Mouse (Mus musculus) liver, embryonic 15.5 days (tissue): ENCODE measurements around the gene 9630041A04Rik. TPM values are rescaled to one million over a fixed set of nuclear protein-coding genes. Genes with fewer than 3 reads are reported as not detected.

Source experiments
- ATAC-seq: fragments of 200-750 bp; cut with Nextera tagmentation; 2 replicates; pipeline ENCODE4 v1.8.0; 2017; ENCODE audit warnings: moderate number of reproducible peaks, mild to moderate bottlenecking, moderate library complexity; ENCODE audit not compliant: insufficient read depth
- H3K27ac ChIP-seq: fragments of 300-500 bp; sonication (generic); replicated peaks from 2 replicates; pipeline ENCODE4 v1.5.1; 2015; ENCODE audit warnings: mild to moderate bottlenecking, inconsistent platforms
- H3K27me3 ChIP-seq: fragments of 300-500 bp; sonication (generic); 2 replicates; pipeline ENCODE4 v1.6.1; 2015; ENCODE audit warnings: mild to moderate bottlenecking, inconsistent platforms
- H3K36me3 ChIP-seq: fragments of 300-500 bp; sonication (generic); replicated peaks from 2 replicates; pipeline ENCODE4 v1.6.1; 2015; ENCODE audit warnings: moderate library complexity, mild to moderate bottlenecking, inconsistent platforms
- H3K4me1 ChIP-seq: fragments of 300-500 bp; sonication (generic); replicated peaks from 2 replicates; pipeline ENCODE4 v1.6.1; 2015; ENCODE audit warnings: inconsistent platforms
- H3K4me2 ChIP-seq: fragments of 300-500 bp; sonication (generic); 2 replicates; pipeline ENCODE4 v1.6.1; 2015; ENCODE audit warnings: moderate library complexity, mild to moderate bottlenecking, inconsistent platforms
- H3K4me3 ChIP-seq: fragments of 300-500 bp; sonication (generic); replicated peaks from 2 replicates; pipeline ENCODE4 v1.5.1; 2015; ENCODE audit warnings: mild to moderate bottlenecking, inconsistent platforms
- H3K9ac ChIP-seq: fragments of 300-500 bp; sonication (generic); 2 replicates; pipeline ENCODE4 v1.6.1; 2015; ENCODE audit warnings: moderate library complexity, mild to moderate bottlenecking, inconsistent platforms
- H3K9me3 ChIP-seq: fragments of 300-500 bp; sonication (generic); replicated peaks from 2 replicates; pipeline ENCODE4 v1.6.1; 2016; ENCODE audit warnings: inconsistent platforms
- WGBS: fragments of 180-500 bp; shearing (Covaris S2); methylation state at CpG from one replicate; pipeline ENCODE4 v1.1.7; 2015; ENCODE audit warnings: mixed read lengths; ENCODE audit not compliant: insufficient replicate concordance; 5-methylcytosine and 5-hydroxymethylcytosine counted together
- polyA plus RNA-seq: library from polyadenylated mRNA; unstranded; fragments of >200 nt; fragmentation: Nextera tagmentation; extraction: Ambion mirVana; gene quantifications from 2 replicates; pipeline ENCODE4 v1.2.1, GENCODE M21; 2015

Gene 9630041A04Rik
- polyA plus RNA-seq, 1 experiment from 2014 or later = not detected

DNA sequence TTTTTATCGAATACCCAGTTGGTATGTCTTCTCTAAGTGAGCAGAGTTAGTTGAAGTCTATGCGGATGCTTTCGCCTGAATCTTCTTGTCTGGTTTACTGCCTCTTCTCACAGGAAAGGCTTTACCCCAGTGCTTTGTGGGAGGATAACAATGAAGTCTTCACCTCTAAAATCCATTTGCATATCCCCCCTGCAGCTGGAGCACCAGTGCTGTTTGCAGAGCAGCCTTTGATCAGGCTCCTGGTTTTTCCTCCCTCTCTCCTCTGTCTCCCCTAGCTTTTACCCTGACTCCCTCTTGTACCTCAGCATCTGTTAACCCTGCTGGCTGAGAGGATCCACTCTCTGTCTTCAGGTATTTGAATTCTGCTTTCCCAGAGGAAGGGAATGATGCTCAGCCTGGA is 88.5 kb downstream of the 9630041A04Rik start:
- H3K36me3 ChIP-seq = no peaks in the 10 kb centered on the region
- no peak overlapping the region for H3K27ac ChIP-seq
- no peak overlapping the region for H3K4me2 ChIP-seq
- peaks cover 14% of the 10 kb centered on the region; the same call in 1 of the 2 replicates for H3K4me1 ChIP-seq
- H3K4me3 ChIP-seq = no peak overlapping the region
- no peak for ATAC-seq
- 20% methylated on average over 3 of the region's 3 CpGs for WGBS
- H3K27me3 ChIP-seq = no peaks in the 10 kb centered on the region
- no peak overlapping the region for H3K9ac ChIP-seq
- no peaks in the 10 kb centered on the region for H3K9me3 ChIP-seq

DNA sequence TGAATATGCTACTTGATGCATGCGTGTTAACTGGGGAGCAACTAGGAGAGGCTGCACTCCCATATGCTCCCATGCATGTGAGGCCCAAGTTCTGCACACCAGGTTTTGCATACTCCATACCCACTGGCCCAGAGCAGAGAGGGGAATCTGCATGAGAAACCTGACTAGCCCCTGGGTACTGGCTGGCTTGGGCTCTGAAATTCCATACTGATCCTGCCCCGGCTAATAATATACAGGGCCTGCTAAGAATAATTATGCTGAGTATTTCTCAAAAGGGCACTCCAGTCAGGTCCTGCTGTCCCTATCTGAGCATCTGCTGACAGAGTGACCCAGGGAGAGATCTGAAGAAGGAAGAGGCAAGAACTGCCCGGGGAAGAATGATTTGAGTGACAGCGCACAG is 92.9 kb downstream of the 9630041A04Rik start:
- no peaks in the 10 kb centered on the region for H3K4me1 ChIP-seq
- WGBS = 61% methylated on average over 4 of the region's 4 CpGs
- H3K4me2 ChIP-seq = no peak overlapping the region
- H3K27me3 ChIP-seq = 0 out of 2 replicates have a peak, but pooled peaks cover 2% of the 10 kb centered on the region
- no peak overlapping the region for H3K9ac ChIP-seq
- no peak for ATAC-seq
- no peak overlapping the region for H3K4me3 ChIP-seq
- no peak overlapping the region for H3K27ac ChIP-seq
- no peaks in the 10 kb centered on the region for H3K36me3 ChIP-seq
- no peaks in the 10 kb centered on the region for H3K9me3 ChIP-seq

DNA sequence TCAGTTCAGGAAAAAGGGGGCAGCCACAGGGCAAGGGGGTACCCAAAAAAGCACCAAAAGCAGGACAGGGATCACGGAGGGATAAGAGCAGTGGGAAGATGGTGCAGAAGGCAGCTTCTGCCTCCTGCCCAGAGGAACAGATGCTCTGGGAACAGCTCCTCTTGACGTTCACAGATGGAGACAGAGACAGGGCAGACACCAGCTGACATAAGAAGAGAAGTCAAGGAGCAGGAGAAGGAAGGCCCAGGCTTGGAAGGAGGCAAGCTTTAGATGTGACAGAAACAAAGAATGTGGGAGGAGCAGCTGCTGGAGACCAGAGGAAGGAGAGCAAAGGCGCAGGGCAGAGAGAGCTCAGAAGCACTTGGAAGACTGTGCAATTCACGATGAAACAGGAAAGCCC is 94.6 kb downstream of the 9630041A04Rik start:
- WGBS = 29% methylated on average over 4 of the region's 4 CpGs
- H3K27ac ChIP-seq = no peak overlapping the region
- H3K36me3 ChIP-seq = no peaks in the 10 kb centered on the region

GRCm38 (mm10) chr9:101971806-101972205 is 110.2 kb downstream of the 9630041A04Rik start:
- no peaks in the 10 kb centered on the region for H3K9me3 ChIP-seq
- ATAC-seq = no peak
- peaks cover 8% of the 10 kb centered on the region for H3K27me3 ChIP-seq
- no peaks in the 10 kb centered on the region for H3K36me3 ChIP-seq
- H3K4me2 ChIP-seq = no peak overlapping the region
- H3K27ac ChIP-seq = no peak overlapping the region
- H3K4me3 ChIP-seq = no peak overlapping the region
- no peak overlapping the region for H3K9ac ChIP-seq
- H3K4me1 ChIP-seq = no peaks in the 10 kb centered on the region
- WGBS = 15% methylated on average over 6 of the region's 6 CpGs

More for the DNA sequence above, 94.6 kb downstream of the 9630041A04Rik start:
- Histone ChIP-seq H3K4me1 (no peaks in the 10 kb centered on the region), H3K4me2 (no peak overlapping the region), H3K9me3 (no peaks in the 10 kb centered on the region), H3K27me3 (0 out of 2 replicates have a peak, but pooled peaks cover 2% of the 10 kb centered on the region), H3K9ac (no peak overlapping the region), H3K4me3 (no peak overlapping the region)
- no peak for ATAC-seq

- Histone ChIP-seq H3K9me3 (no peaks in the 10 kb centered on the region), H3K4me3 (no peak overlapping the region), H3K9ac (no peak overlapping the region), H3K27ac (no peak overlapping the region), H3K27me3 (peaks cover 8% of the 10 kb centered on the region), H3K36me3 (no peaks in the 10 kb centered on the region), H3K4me1 (no peaks in the 10 kb centered on the region), H3K4me2 (no peak overlapping the region)
- WGBS = 20% methylated on average over 8 of the region's 8 CpGs
- ATAC-seq = no peak
Observed at GRCm38 (mm10) chr9:101972314-101972713, 110.7 kb downstream of the 9630041A04Rik start.

GRCm38 (mm10) chr9:101976884-101977465 is 115.3 kb downstream of the 9630041A04Rik start:
- H3K4me2 ChIP-seq = no peak overlapping the region
- H3K9ac ChIP-seq = no peak overlapping the region
- WGBS = 82% methylated on average over 4 of the region's 4 CpGs
- no peak overlapping the region for H3K4me3 ChIP-seq
- no peaks in the 10 kb centered on the region for H3K4me1 ChIP-seq
- H3K27ac ChIP-seq = no peak overlapping the region
- ATAC-seq = no peak
- H3K9me3 ChIP-seq = no peaks in the 10 kb centered on the region
- H3K27me3 ChIP-seq = no peaks in the 10 kb centered on the region; the same call in 1 of the 2 replicates
- H3K36me3 ChIP-seq = no peaks in the 10 kb centered on the region

DNA sequence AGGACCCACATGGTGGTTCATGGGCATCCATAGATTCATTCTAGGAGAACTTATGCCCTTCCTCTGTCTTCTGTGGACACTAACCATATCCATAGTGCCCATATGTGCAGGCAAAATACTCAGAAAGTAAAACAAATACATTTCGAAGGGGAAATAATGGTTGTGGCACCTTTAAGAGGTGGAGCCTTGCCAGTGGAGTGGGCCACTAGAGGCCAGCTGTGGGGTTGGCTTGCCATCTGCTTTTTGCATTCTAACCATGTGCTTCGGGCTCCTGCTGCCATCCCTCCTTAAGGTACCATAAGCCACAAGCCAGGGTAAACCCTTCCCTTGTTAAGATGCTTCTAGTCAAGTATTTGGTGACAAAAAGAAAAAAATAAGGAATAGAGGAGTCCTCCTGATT is 119.5 kb downstream of the 9630041A04Rik start:
- no peak overlapping the region for H3K9ac ChIP-seq
- H3K4me3 ChIP-seq = no peak overlapping the region
- no peak for ATAC-seq
- no peak overlapping the region for H3K27ac ChIP-seq
- H3K4me1 ChIP-seq = peaks cover under 1% of the 10 kb centered on the region
- no peaks in the 10 kb centered on the region for H3K9me3 ChIP-seq
- H3K36me3 ChIP-seq = no peaks in the 10 kb centered on the region
- no peaks in the 10 kb centered on the region; the same call in 1 of the 2 replicates for H3K27me3 ChIP-seq
- 62% methylated on average over 2 of the region's 2 CpGs for WGBS
- no peak overlapping the region for H3K4me2 ChIP-seq

GRCm38 (mm10) chr9:101982378-101982777 is 120.7 kb downstream of the 9630041A04Rik start:
- no peaks in the 10 kb centered on the region for H3K9me3 ChIP-seq
- H3K27me3 ChIP-seq = no peaks in the 10 kb centered on the region; the same call in 1 of the 2 replicates
- H3K4me2 ChIP-seq = no peak overlapping the region
- ATAC-seq = no peak
- no peak overlapping the region for H3K4me3 ChIP-seq
- H3K4me1 ChIP-seq = peaks cover 13% of the 10 kb centered on the region
- H3K9ac ChIP-seq = no peak overlapping the region
- no peaks in the 10 kb centered on the region for H3K36me3 ChIP-seq
- no peak overlapping the region for H3K27ac ChIP-seq
- WGBS = 66% methylated on average over 7 of the region's 7 CpGs

- no peak overlapping the region for H3K9ac ChIP-seq
- H3K36me3 ChIP-seq = no peaks in the 10 kb centered on the region
- no peak overlapping the region for H3K4me2 ChIP-seq
- H3K4me3 ChIP-seq = no peak overlapping the region
- WGBS = 38% methylated on average over 2 of the region's 2 CpGs
- peaks cover 52% of the 10 kb centered on the region for H3K4me1 ChIP-seq
- ATAC-seq = peak; percentile 63
- no peaks in the 10 kb centered on the region for H3K27me3 ChIP-seq
- peak overlapping the region; percentile 24; the same call in 1 of the 2 replicates for H3K27ac ChIP-seq
- no peaks in the 10 kb centered on the region for H3K9me3 ChIP-seq
Observed at GRCm38 (mm10) chr9:101986910-101987309, 125.3 kb downstream of the 9630041A04Rik start.

DNA sequence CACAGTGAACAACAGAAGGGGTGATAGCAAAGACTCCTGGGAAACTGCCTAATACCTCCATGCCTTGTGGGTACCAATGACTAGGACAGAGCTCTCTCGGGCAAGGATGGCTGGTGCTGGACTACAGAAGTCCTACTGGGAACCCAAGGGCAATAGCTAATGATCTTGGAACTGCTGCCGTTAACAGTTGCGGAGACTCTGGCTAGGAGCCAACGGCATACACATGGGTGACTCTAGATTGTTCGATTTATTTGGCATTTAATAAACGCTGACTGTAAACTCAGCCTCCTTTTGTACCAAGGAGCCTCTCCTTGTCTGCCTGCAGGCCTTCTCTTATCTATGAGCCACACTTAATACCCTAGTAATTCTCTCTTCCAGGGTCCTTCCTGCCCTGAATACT is 128.4 kb downstream of the 9630041A04Rik start:
- Histone ChIP-seq H3K36me3 (no peaks in the 10 kb centered on the region), H3K4me2 (peak overlapping the region; percentile 42), H3K27me3 (no peaks in the 10 kb centered on the region), H3K27ac (peak overlapping the region; percentile 34), H3K9me3 (no peaks in the 10 kb centered on the region), H3K4me3 (no peak overlapping the region), H3K4me1 (peaks cover 83% of the 10 kb centered on the region), H3K9ac (no peak overlapping the region)
- WGBS = 60% methylated on average over 6 of the region's 6 CpGs
- ATAC-seq = peak; percentile 36; the same call in 1 of the 2 replicates

DNA sequence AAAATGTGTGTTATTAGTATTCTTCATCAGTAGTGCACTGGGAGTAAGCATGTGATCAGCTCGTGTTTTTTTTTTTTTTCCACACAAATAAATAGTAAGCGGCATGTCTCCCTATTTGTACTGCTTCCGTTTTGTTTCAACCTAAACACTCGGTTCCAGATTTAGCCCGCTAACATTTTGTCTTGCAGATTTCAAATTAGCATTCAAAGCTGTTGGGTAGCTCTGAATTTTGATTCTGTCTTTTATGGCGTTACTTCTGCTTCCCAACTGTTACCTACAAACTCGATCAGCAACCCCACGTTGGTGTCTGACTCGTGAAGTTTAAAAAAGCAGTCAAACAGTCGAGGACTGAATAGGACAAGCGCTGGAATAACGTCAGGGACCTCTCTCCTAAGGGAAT is 129.2 kb downstream of the 9630041A04Rik start:
- no peak overlapping the region for H3K9ac ChIP-seq
- no peaks in the 10 kb centered on the region for H3K9me3 ChIP-seq
- H3K4me3 ChIP-seq = no peak overlapping the region
- 74% methylated on average over 12 of the region's 12 CpGs for WGBS
- H3K27me3 ChIP-seq = no peaks in the 10 kb centered on the region
- no peaks in the 10 kb centered on the region for H3K36me3 ChIP-seq
- H3K4me1 ChIP-seq = peaks cover 91% of the 10 kb centered on the region
- H3K4me2 ChIP-seq = no peak overlapping the region
- peak overlapping the region; percentile 34 for H3K27ac ChIP-seq
- ATAC-seq = no peak
